27 mouse cellular contexts compared by ENCODE assay signal in genomic region chr9:92353306-92353705, GRCm38 (mm10). TPM values are rescaled to one million over a fixed set of nuclear protein-coding genes. Genes with fewer than 3 reads are reported as not detected.
DNase-seq lines count a peak whose midpoint lies in the region; ATAC-seq and TF ChIP-seq lines count a peak whose summit lies in the region.
"Had no signal": no experiment of that assay in that cellular context is flagged by ENCODE, and none has a peak within 500 bp of the region (broad histone marks: within the 10 kb centered on the region; RNA-seq: fewer than 3 reads in every experiment).

No protein-coding gene starts in this region.

- H3K4me1 ChIP-seq in heart, postnatal 0 days (ENCODE audit: control insufficient read depth, insufficient read depth), result no peaks in the 10 kb centered on the region
- H3K4me1 ChIP-seq in heart, embryonic 12.5 days (replicated peaks), result peaks cover under 1% of the 10 kb centered on the region; the same call in 1 of the 2 replicates
- H3K4me1 ChIP-seq in hindbrain, embryonic 14.5 days (replicated peaks; ENCODE audit: control insufficient read depth, insufficient read depth, low read length), result no peaks in the 10 kb centered on the region
- H3K4me1 ChIP-seq in intestine, postnatal 0 days (replicated peaks; ENCODE audit: control insufficient read depth, insufficient read depth, low read length), result no peaks in the 10 kb centered on the region
- H3K4me1 ChIP-seq: forebrain, embryonic 13.5 days; heart, embryonic 10.5 days; limb, embryonic 13.5 days; liver, embryonic 13.5 days had no signal

- H3K27me3 ChIP-seq in heart, postnatal 0 days (ENCODE audit: control insufficient read depth, insufficient read depth, low read length), result no peaks in the 10 kb centered on the region
- no peaks in the 10 kb centered on the region for H3K27me3 ChIP-seq in heart, embryonic 12.5 days (replicated peaks)
- H3K27me3 ChIP-seq in hindbrain, embryonic 14.5 days (ENCODE audit: control insufficient read depth, insufficient read depth, low read length), result no peaks in the 10 kb centered on the region
- no peaks in the 10 kb centered on the region for H3K27me3 ChIP-seq in intestine, postnatal 0 days (replicated peaks; ENCODE audit: control insufficient read depth, insufficient read depth, low read length)
- H3K27me3 ChIP-seq: forebrain, embryonic 13.5 days; limb, embryonic 13.5 days; liver, embryonic 13.5 days had no signal

- no peaks in the 10 kb centered on the region for H3K36me3 ChIP-seq in heart, postnatal 0 days (replicated peaks; ENCODE audit: control insufficient read depth, insufficient read depth, low read length)
- H3K36me3 ChIP-seq in heart, embryonic 12.5 days, result no peaks in the 10 kb centered on the region
- no peaks in the 10 kb centered on the region for H3K36me3 ChIP-seq in hindbrain, embryonic 14.5 days (replicated peaks; ENCODE audit: control insufficient read depth, insufficient read depth)
- H3K36me3 ChIP-seq in intestine, postnatal 0 days (ENCODE audit: control insufficient read depth, insufficient read depth), result no peaks in the 10 kb centered on the region
- H3K36me3 ChIP-seq: heart, embryonic 10.5 days; limb, embryonic 13.5 days; liver, embryonic 13.5 days had no signal

- peak; percentile 47; the same call in 1 of the 2 replicates for ATAC-seq in heart, postnatal 0 days (ENCODE audit: insufficient read depth, low read depth)
- ATAC-seq in heart, embryonic 12.5 days (ENCODE audit: insufficient number of reproducible peaks, low FRiP score), result no peak
- ATAC-seq in hindbrain, embryonic 14.5 days (ENCODE audit: low FRiP score), result no peak
- no peak for ATAC-seq in intestine, postnatal 0 days
- ATAC-seq: CD4-positive, CD25-positive, alpha-beta regulatory T cell, adult 4 months; forebrain, embryonic 13.5 days; inflammation-experienced regulatory T-cells, adult 6 months had no signal

- H3K4me2 ChIP-seq in heart, postnatal 0 days (ENCODE audit: low read depth, low read length), result no peak overlapping the region
- H3K4me2 ChIP-seq in heart, embryonic 12.5 days, result no peak overlapping the region
- no peak overlapping the region for H3K4me2 ChIP-seq in hindbrain, embryonic 14.5 days (replicated peaks)
- no peak overlapping the region for H3K4me2 ChIP-seq in intestine, postnatal 0 days (replicated peaks; ENCODE audit: low read depth)
- H3K4me2 ChIP-seq: forebrain, embryonic 13.5 days; limb, embryonic 13.5 days; liver, embryonic 13.5 days; lung, embryonic 14.5 days had no signal

- H3K9me3 ChIP-seq in heart, postnatal 0 days (replicated peaks; ENCODE audit: control insufficient read depth, low read length), result no peaks in the 10 kb centered on the region
- H3K9me3 ChIP-seq in heart, embryonic 12.5 days (replicated peaks), result no peaks in the 10 kb centered on the region
- H3K9me3 ChIP-seq in hindbrain, embryonic 14.5 days (ENCODE audit: control insufficient read depth, low read length), result no peaks in the 10 kb centered on the region
- 0 out of 2 replicates have a peak, but pooled peaks cover 3% of the 10 kb centered on the region for H3K9me3 ChIP-seq in intestine, postnatal 0 days (ENCODE audit: control insufficient read depth)
- H3K9me3 ChIP-seq: forebrain, embryonic 13.5 days; heart, embryonic 10.5 days; limb, embryonic 13.5 days; liver, embryonic 13.5 days had no signal

- no peak for DNase-seq in heart, postnatal 0 days (ENCODE audit: low spot score)
- DNase-seq in 3134 (ENCODE audit: extremely low read depth, insufficient read length, low spot score) (peak; percentile 66), 416B (ENCODE audit: low read depth) (peak; percentile 15), adipocyte (ENCODE audit: low spot score) (peak; percentile 59)
- DNase-seq in hindbrain, embryonic 14.5 days (ENCODE audit: low spot score), result no peak
- no peak for DNase-seq in lung, postnatal 4 days
- DNase-seq: adrenal gland, postnatal 36 days; cerebellum, adult 18-20 months; cerebellum, postnatal 25 days; gastrocnemius, postnatal 25 days; kidney, adult 9 months; layer of hippocampus, adult 9-11 months; liver, embryonic 13.5 days; lung, embryonic 14.5 days; midbrain, embryonic 14.5 days had no signal

- no peak for TF ChIP-seq CTCF in heart, postnatal 0 days (IDR thresholded peaks at IDR 0.05; ENCODE audit: low read depth)
- TF ChIP-seq CTCF in intestine, postnatal 0 days (IDR thresholded peaks at IDR 0.05; ENCODE audit: low read depth), result no peak

- no peak for TF ChIP-seq EP300 in heart, postnatal 0 days (IDR thresholded peaks at IDR 0.05; ENCODE audit: low read depth)

- no peak overlapping the region for H3K9ac ChIP-seq in heart, postnatal 0 days (replicated peaks; ENCODE audit: low read depth, low read length)
- H3K9ac ChIP-seq in heart, embryonic 12.5 days, result no peak overlapping the region
- no peak overlapping the region for H3K9ac ChIP-seq in hindbrain, embryonic 14.5 days
- H3K9ac ChIP-seq in intestine, postnatal 0 days (ENCODE audit: low read depth, low read length), result no peak overlapping the region
- H3K9ac ChIP-seq: forebrain, embryonic 13.5 days; limb, embryonic 13.5 days; liver, embryonic 13.5 days; lung, embryonic 14.5 days had no signal

- H3K4me3 ChIP-seq in heart, postnatal 0 days (ENCODE audit: low read depth, low read length), result no peak overlapping the region
- H3K4me3 ChIP-seq in heart, embryonic 12.5 days, result no peak overlapping the region
- no peak overlapping the region for H3K4me3 ChIP-seq in hindbrain, embryonic 14.5 days (replicated peaks; ENCODE audit: low read length)
- H3K4me3 ChIP-seq in intestine, postnatal 0 days (ENCODE audit: low read depth, low read length), result no peak overlapping the region
- H3K4me3 ChIP-seq: forebrain, embryonic 13.5 days; heart, embryonic 10.5 days; limb, embryonic 13.5 days; liver, embryonic 13.5 days had no signal

- WGBS in heart, postnatal 0 days, result 69% methylated on average over 3 of the region's 3 CpGs
- 57% methylated on average over 3 of the region's 3 CpGs for WGBS in heart, embryonic 12.5 days
- 81% methylated on average over 3 of the region's 3 CpGs for WGBS in hindbrain, embryonic 14.5 days
- 80% methylated on average over 3 of the region's 3 CpGs for WGBS in intestine, postnatal 0 days

- no peak overlapping the region for H3K27ac ChIP-seq in heart, postnatal 0 days (ENCODE audit: low read depth)
- no peak overlapping the region; the same call in 1 of the 2 replicates for H3K27ac ChIP-seq in heart, embryonic 12.5 days (ENCODE audit: poor library complexity, severe bottlenecking)
- H3K27ac ChIP-seq in hindbrain, embryonic 14.5 days, result no peak overlapping the region
- no peak overlapping the region for H3K27ac ChIP-seq in intestine, postnatal 0 days (ENCODE audit: low read depth, low read length)
- H3K27ac ChIP-seq: forebrain, embryonic 13.5 days; heart, embryonic 10.5 days; limb, embryonic 13.5 days; liver, embryonic 13.5 days; macrophage had no signal

RNA-seq across cellular contexts. Expression of gene 1700057G04Rik, which starts 44.1 kb away (rescaled TPM):
- total RNA-seq in heart, postnatal 0 days (2014; rRNA removed; ENCODE audit: low replicate concordance), result not detected in 2 replicates
- not detected in 2 replicates for polyA plus RNA-seq in heart, postnatal 0 days (2015; fragmentation: Nextera tagmentation; extraction: Ambion mirVana)
- not detected in 2 replicates for polyA plus RNA-seq in heart, embryonic 12.5 days (2016; fragmentation: Nextera tagmentation; extraction: Ambion mirVana)
- polyA plus RNA-seq in hindbrain, embryonic 14.5 days (2014; fragmentation: Nextera tagmentation; extraction: Ambion mirVana), result not detected in 2 replicates
- not detected in 2 replicates for polyA plus RNA-seq in intestine, postnatal 0 days (2015; fragmentation: Nextera tagmentation; extraction: Ambion mirVana)
- total RNA-seq: adrenal gland, postnatal 36 days; gastrocnemius, postnatal 25 days; left cerebral cortex, adult 8-10 months had no signal
- polyA plus RNA-seq: CD4-positive, CD25-positive, alpha-beta regulatory T cell, adult 4 months; embryonic facial prominence, embryonic 11.5 days; forebrain, embryonic 13.5 days; heart, embryonic 10.5 days; hindbrain, embryonic 11.5 days; limb, embryonic 13.5 days; liver, embryonic 13.5 days; lung, embryonic 14.5 days; macrophage; midbrain, embryonic 14.5 days; neural tube, embryonic 14.5 days had no signal

Comparison
In these comparisons a context has a peak if more than half of its experiments do, and no peak if none do; other contexts are left out.
1. DNase-seq: peak in 3134 (single experiment), 416B (single experiment) and adipocyte (single experiment); none in heart, postnatal 0 days (single experiment), hindbrain, embryonic 14.5 days (single experiment) and lung, postnatal 4 days (0 of 2).